Mouse (Mus musculus) stomach, embryonic 16.5 days (tissue): ENCODE measurements around the gene Ccl1. TPM values are rescaled to one million over a fixed set of nuclear protein-coding genes. Genes with fewer than 3 reads are reported as not detected.
A peak's percentile ranks its signal among the peaks of the same experiment; 100 is the strongest.

Experiments used
- ATAC-seq: fragments of 200-750 bp; cut with Nextera tagmentation; 2 replicates; pipeline ENCODE4 v1.8.0; 2017; ENCODE audit warnings: moderate number of reproducible peaks, moderate TSS enrichment; ENCODE audit not compliant: insufficient read depth, low FRiP score
- H3K27ac ChIP-seq: fragments of 300-500 bp; sonication (generic); 2 replicates; pipeline ENCODE4 v1.5.1; 2014; ENCODE audit warnings: low read length
- H3K27me3 ChIP-seq: fragments of 300-500 bp; sonication (generic); 2 replicates; pipeline ENCODE4 v1.6.1; 2014; ENCODE audit warnings: low read length, control low read depth, mixed read lengths; ENCODE audit not compliant: control insufficient read depth, insufficient read depth
- H3K36me3 ChIP-seq: fragments of 300-500 bp; sonication (generic); 2 replicates; pipeline ENCODE4 v1.6.1; 2014; ENCODE audit warnings: low read length; ENCODE audit not compliant: control insufficient read depth, insufficient read depth
- H3K4me1 ChIP-seq: fragments of 300-500 bp; sonication (generic); 2 replicates; pipeline ENCODE4 v1.6.1; 2014; ENCODE audit warnings: low read length, control low read depth, mixed read lengths; ENCODE audit not compliant: control insufficient read depth, insufficient read depth
- H3K4me2 ChIP-seq: fragments of 300-500 bp; sonication (generic); 2 replicates; pipeline ENCODE4 v1.6.1; 2014; ENCODE audit warnings: low read depth, low read length, mixed read lengths
- H3K4me3 ChIP-seq: fragments of 300-500 bp; sonication (generic); replicated peaks from 2 replicates; pipeline ENCODE4 v1.5.1; 2014; ENCODE audit warnings: mild to moderate bottlenecking, low read length
- H3K9ac ChIP-seq: fragments of 300-500 bp; sonication (generic); 2 replicates; pipeline ENCODE4 v1.6.1; 2014; ENCODE audit warnings: low read length
- H3K9me3 ChIP-seq: fragments of 300-500 bp; sonication (generic); replicated peaks from 2 replicates; pipeline ENCODE4 v1.6.1; 2016; ENCODE audit warnings: low read length, control low read depth; ENCODE audit not compliant: control insufficient read depth
- WGBS: fragments of 180-500 bp; shearing (Covaris S2); extraction: QIAGEN DNeasy Blood & Tissue Kit; methylation state at CpG from one replicate; pipeline ENCODE4 v1.1.7; 2014; 5-methylcytosine and 5-hydroxymethylcytosine counted together
- polyA plus RNA-seq: library from polyadenylated mRNA; unstranded; fragments of >200 nt; fragmentation: Nextera tagmentation; extraction: Ambion mirVana; gene quantifications from 2 replicates; pipeline ENCODE4 v1.2.1, GENCODE M21; 2015

Ccl1 gene
- polyA plus RNA-seq, 1 experiment from 2014 or later = not detected

- H3K4me1 ChIP-seq = no peaks in the 10 kb centered on the region
- H3K27ac ChIP-seq = no peak overlapping the region
- no peak for ATAC-seq
- no peak overlapping the region for H3K4me3 ChIP-seq
- H3K27me3 ChIP-seq = no peaks in the 10 kb centered on the region
- H3K9me3 ChIP-seq = no peaks in the 10 kb centered on the region
- no peak overlapping the region for H3K9ac ChIP-seq
- H3K36me3 ChIP-seq = no peaks in the 10 kb centered on the region
- WGBS = 75% methylated on average over 13 of the region's 13 CpGs
- no peak overlapping the region for H3K4me2 ChIP-seq
These were observed 115.5 kb downstream of the Ccl1 start for GRCm38 (mm10) chr11:82189782-82190563.

GRCm38 (mm10) chr11:82185684-82186083, 119.8 kb downstream of the Ccl1 start:
- Histone ChIP-seq H3K27me3 (no peaks in the 10 kb centered on the region), H3K4me3 (no peak overlapping the region), H3K27ac (no peak overlapping the region), H3K36me3 (no peaks in the 10 kb centered on the region), H3K4me1 (no peaks in the 10 kb centered on the region), H3K9ac (no peak overlapping the region), H3K4me2 (no peak overlapping the region), H3K9me3 (no peaks in the 10 kb centered on the region)
- 74% methylated on average over 3 of the region's 3 CpGs for WGBS
- ATAC-seq = no peak

- no peaks in the 10 kb centered on the region for H3K36me3 ChIP-seq
- H3K4me2 ChIP-seq = no peak overlapping the region
- H3K9me3 ChIP-seq = no peaks in the 10 kb centered on the region
- WGBS = 67% methylated on average over 6 of the region's 6 CpGs
- no peak overlapping the region for H3K27ac ChIP-seq
- no peak overlapping the region for H3K9ac ChIP-seq
- no peak overlapping the region for H3K4me3 ChIP-seq
- no peaks in the 10 kb centered on the region for H3K4me1 ChIP-seq
- no peaks in the 10 kb centered on the region for H3K27me3 ChIP-seq
- no peak for ATAC-seq
These were observed 122.1 kb downstream of the Ccl1 start for GRCm38 (mm10) chr11:82183281-82183935.

- no peak for ATAC-seq
- 75% methylated on average over 6 of the region's 6 CpGs for WGBS
These were observed 123.1 kb downstream of the Ccl1 start for GRCm38 (mm10) chr11:82182401-82182800.

GRCm38 (mm10) chr11:82181331-82181730, 124.2 kb downstream of the Ccl1 start:
- Histone ChIP-seq H3K4me2 (no peak overlapping the region), H3K4me1 (no peaks in the 10 kb centered on the region), H3K9ac (no peak overlapping the region), H3K27ac (no peak overlapping the region), H3K27me3 (0 out of 2 replicates have a peak, but pooled peaks cover 2% of the 10 kb centered on the region), H3K9me3 (no peaks in the 10 kb centered on the region), H3K36me3 (no peaks in the 10 kb centered on the region), H3K4me3 (no peak overlapping the region)
- WGBS = 76% methylated on average over 8 of the region's 8 CpGs
- ATAC-seq = no peak

More at GRCm38 (mm10) chr11:82182401-82182800, 123.1 kb downstream of the Ccl1 start:
- no peaks in the 10 kb centered on the region for H3K9me3 ChIP-seq
- H3K4me1 ChIP-seq = no peaks in the 10 kb centered on the region
- H3K27ac ChIP-seq = no peak overlapping the region
- no peak overlapping the region for H3K9ac ChIP-seq
- H3K4me2 ChIP-seq = no peak overlapping the region
- H3K4me3 ChIP-seq = no peak overlapping the region
- no peaks in the 10 kb centered on the region for H3K36me3 ChIP-seq
- no peaks in the 10 kb centered on the region for H3K27me3 ChIP-seq

GRCm38 (mm10) chr11:82178161-82178560, 127.3 kb downstream of the Ccl1 start:
- no peak overlapping the region for H3K9ac ChIP-seq
- H3K9me3 ChIP-seq = no peaks in the 10 kb centered on the region
- no peak overlapping the region for H3K4me2 ChIP-seq
- H3K4me3 ChIP-seq = no peak overlapping the region
- 72% methylated on average over 5 of the region's 5 CpGs for WGBS
- H3K27me3 ChIP-seq = peaks cover 3% of the 10 kb centered on the region; the same call in 1 of the 2 replicates
- ATAC-seq = no peak
- no peak overlapping the region for H3K27ac ChIP-seq
- H3K4me1 ChIP-seq = no peaks in the 10 kb centered on the region
- no peaks in the 10 kb centered on the region for H3K36me3 ChIP-seq

- WGBS = 31% methylated on average over 5 of the region's 5 CpGs
- no peak overlapping the region for H3K4me3 ChIP-seq
- no peaks in the 10 kb centered on the region for H3K36me3 ChIP-seq
- no peaks in the 10 kb centered on the region for H3K9me3 ChIP-seq
- H3K27me3 ChIP-seq = peaks cover 3% of the 10 kb centered on the region; the same call in 1 of the 2 replicates
- peak; percentile 58; the same call in 1 of the 2 replicates for ATAC-seq
- no peaks in the 10 kb centered on the region for H3K4me1 ChIP-seq
- H3K9ac ChIP-seq = no peak overlapping the region
- no peak overlapping the region for H3K27ac ChIP-seq
- no peak overlapping the region for H3K4me2 ChIP-seq
These were observed 127.8 kb downstream of the Ccl1 start for GRCm38 (mm10) chr11:82177711-82178110.

- H3K27me3 ChIP-seq = peaks cover 3% of the 10 kb centered on the region; the same call in 1 of the 2 replicates
- WGBS = 22% methylated on average over 3 of the region's 3 CpGs
- H3K36me3 ChIP-seq = no peaks in the 10 kb centered on the region
- ATAC-seq = no peak
- H3K9me3 ChIP-seq = peaks cover 4% of the 10 kb centered on the region; the same call in 1 of the 2 replicates
- no peak overlapping the region for H3K9ac ChIP-seq
- no peak overlapping the region for H3K4me3 ChIP-seq
- H3K4me1 ChIP-seq = no peaks in the 10 kb centered on the region
- no peak overlapping the region for H3K27ac ChIP-seq
- H3K4me2 ChIP-seq = no peak overlapping the region
These were observed 130.7 kb downstream of the Ccl1 start for GRCm38 (mm10) chr11:82174794-82175193.

- H3K36me3 ChIP-seq = no peaks in the 10 kb centered on the region
- WGBS = 80% methylated on average over 2 of the region's 2 CpGs
- H3K9me3 ChIP-seq = peaks cover 4% of the 10 kb centered on the region; the same call in 1 of the 2 replicates
- no peak overlapping the region for H3K27ac ChIP-seq
- no peak overlapping the region for H3K4me2 ChIP-seq
- H3K27me3 ChIP-seq = peaks cover 3% of the 10 kb centered on the region; the same call in 1 of the 2 replicates
- H3K4me3 ChIP-seq = no peak overlapping the region
- no peak for ATAC-seq
- no peaks in the 10 kb centered on the region for H3K4me1 ChIP-seq
- no peak overlapping the region for H3K9ac ChIP-seq
These were observed 132.0 kb downstream of the Ccl1 start for GRCm38 (mm10) chr11:82173491-82173890.
